Mouse (Mus musculus): ENCODE measurements around the gene Tinf2. TPM values are rescaled to one million over a fixed set of nuclear protein-coding genes. Genes with fewer than 3 reads are reported as not detected.

The Tinf2 gene
- total and polyA plus RNA-seq, 3 experiments = 10.2 to 35.8 (median 29.6) TPM

DNA sequence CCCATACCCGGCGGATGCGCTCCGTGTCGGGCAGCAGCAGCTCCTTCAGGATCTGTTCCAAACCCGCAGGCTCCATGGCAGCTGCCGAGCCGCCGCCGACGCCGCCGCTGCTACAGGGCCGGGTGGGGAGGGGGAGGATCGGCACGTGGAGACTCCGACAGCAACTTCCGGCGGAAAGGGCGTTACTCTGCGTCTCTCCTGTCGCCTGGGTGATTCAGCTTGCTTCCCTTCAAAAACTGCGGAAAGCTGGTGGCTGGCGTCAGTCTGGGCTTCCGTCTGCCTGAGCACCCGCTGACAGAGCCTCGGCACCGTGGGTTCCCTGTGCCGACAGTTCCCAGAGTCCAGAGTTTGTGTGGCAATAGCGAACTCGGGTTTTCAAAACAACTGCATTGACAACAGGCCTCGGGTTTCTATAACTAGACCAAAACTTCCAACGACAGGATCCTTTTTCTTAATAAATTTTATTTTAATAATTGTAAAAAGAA, 46.1 kb downstream of the Tinf2 start, which contains the start of gene Ipo4:
Gene Ipo4 (minus strand): TSS at position 435 of the 485 bp plus-strand sequence.
- peak; percentile 93 for DNase-seq

DNA sequence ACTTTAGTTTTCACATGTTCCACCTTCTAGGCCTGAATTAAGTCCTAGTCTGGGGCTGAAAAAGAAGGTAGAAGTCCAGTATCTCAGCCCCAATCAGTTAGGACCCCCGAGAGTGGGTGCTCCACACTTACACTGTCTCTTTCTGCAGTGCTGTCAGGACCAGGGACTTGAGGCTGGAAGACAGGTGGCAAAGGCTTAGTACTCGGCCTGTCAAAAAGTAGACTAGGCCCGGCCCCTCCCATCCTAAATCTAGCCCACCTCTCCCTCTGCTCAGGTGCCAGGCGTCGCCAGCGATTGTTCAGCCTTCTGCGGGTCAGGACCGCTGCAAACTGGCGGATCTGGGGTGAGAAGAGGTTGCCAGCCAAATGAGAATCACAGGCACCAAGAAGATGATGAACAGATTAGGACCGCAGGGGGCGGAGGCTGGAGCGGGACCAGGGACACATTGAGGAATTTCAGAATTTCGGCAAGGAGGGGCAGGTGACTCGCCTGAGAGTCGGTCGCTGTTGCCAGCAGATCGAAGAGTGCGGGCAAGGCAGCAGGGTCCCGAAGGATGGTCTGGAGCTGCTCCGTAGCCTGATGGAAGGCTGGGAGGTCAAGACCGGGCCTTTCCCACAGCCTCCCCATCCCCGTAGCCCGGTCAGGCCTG, 46.6 kb downstream of the Tinf2 start:
- DNase-seq = peak; percentile 71

DNA sequence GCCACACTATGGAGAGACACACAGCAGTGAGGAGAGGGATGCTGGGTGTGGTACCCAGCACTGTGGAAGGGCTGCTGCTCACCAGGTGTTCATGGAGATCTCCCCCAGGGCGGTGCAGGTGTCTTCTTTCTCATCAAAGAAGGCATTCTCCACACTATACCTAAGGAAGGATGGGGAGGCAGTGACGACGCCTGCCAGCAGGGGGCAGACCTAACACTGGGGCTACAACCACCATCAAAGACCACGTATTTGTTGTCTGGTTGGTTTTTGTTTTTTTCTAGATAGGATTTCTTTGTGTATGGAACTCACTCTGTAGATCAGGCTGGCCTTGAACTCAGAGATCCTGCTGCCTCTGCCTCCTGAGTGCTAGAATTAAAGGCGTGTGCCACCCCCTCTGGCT, 52.3 kb downstream of the Tinf2 start:
- peak; percentile 56 for DNase-seq

DNA sequence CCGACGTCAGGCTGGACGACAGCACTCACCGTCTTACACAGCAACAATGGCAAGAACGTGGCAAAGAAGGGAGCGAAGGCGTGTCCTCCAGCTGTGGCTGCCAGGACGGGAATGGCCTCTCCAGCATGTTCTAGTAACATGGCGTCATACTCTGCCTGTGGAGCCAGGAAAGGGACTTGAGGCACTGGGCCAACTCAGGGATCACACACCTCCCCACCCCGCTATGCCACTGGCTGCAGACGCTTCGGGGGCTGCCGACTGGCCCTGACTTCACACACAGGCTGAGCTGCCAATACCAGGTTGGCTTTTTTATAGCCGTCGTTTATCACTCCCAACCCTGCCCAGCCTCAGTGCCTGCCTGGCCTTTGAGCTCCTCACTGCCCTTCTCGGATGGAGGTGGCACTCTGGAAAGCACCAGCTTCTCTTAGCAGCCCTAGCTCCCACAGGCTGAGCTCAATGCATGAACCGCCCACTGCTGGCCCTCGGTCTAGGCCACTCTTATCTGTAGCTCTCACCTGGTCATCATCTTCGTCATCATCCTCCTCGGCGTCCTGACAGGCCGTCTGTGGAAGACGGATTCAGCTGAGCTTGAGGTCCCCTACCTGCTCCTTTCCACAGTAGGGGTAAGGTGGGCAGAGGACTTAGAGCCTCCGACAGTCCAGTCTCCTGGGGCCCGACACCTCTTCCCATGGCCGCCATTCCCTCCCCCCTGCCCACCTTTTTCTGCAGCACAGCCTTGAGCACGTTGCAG, 53.4 kb downstream of the Tinf2 start:
- no peak for DNase-seq

Other genes starting within 250 kb of the Tinf2 start
Only the 30 nearest of the 35 such genes appear.
- gene Cpne6, start 171.4 kb downstream of the Tinf2 start, total RNA-seq (2021) = not detected
- gene Cpne6, start 171.4 kb downstream of the Tinf2 start, polyA plus RNA-seq (2012; rRNA removed) = 0.13 and 0.33 TPM in 2 replicates
- gene Nrl, start 156.8 kb downstream of the Tinf2 start, total RNA-seq (2021) = not detected
- not detected in 2 replicates for gene Nrl, start 156.8 kb downstream of the Tinf2 start, polyA plus RNA-seq (2012; rRNA removed)
- gene Pck2, start 141.6 kb downstream of the Tinf2 start, total RNA-seq (2021) = 10 to 100 TPM; 21.3 to 28.6 TPM
- gene Pck2, start 141.6 kb downstream of the Tinf2 start, polyA plus RNA-seq (2012; rRNA removed) = 47.7 and 50.9 TPM in 2 replicates
- gene Dcaf11, start 121.8 kb downstream of the Tinf2 start, total RNA-seq (2021) = 100 to 1,000 TPM; 102 to 157 TPM
- 107 and 139 TPM in 2 replicates for gene Dcaf11, start 121.8 kb downstream of the Tinf2 start, polyA plus RNA-seq (2012; rRNA removed)
- 1 to 10 TPM in 1 of 2 experiments, not detected in 1; 1.2 TPM for gene A730061H03Rik, start 121.4 kb downstream of the Tinf2 start, total RNA-seq (2021)
- gene A730061H03Rik, start 121.4 kb downstream of the Tinf2 start, polyA plus RNA-seq (2012; rRNA removed) = 3.8 and 4.2 TPM in 2 replicates
- gene Fitm1, start 106.2 kb downstream of the Tinf2 start, total RNA-seq (2021) = 1 to 10 TPM in 1 of 2 experiments, under 1 TPM in 1; 0.41 to 1.5 TPM
- gene Fitm1, start 106.2 kb downstream of the Tinf2 start, polyA plus RNA-seq (2012; rRNA removed) = 3.8 and 5.6 TPM in 2 replicates
- 100 to 1,000 TPM; 207 to 360 TPM for gene Psme1, start 103.7 kb downstream of the Tinf2 start, total RNA-seq (2021)
- gene Psme1, start 103.7 kb downstream of the Tinf2 start, polyA plus RNA-seq (2012; rRNA removed) = 87.3 and 96.4 TPM in 2 replicates
- gene Emc9, start 96.5 kb downstream of the Tinf2 start, total RNA-seq (2021) = 10 to 100 TPM; 24.5 to 38.4 TPM
- 59.2 and 62.9 TPM in 2 replicates for gene Emc9, start 96.5 kb downstream of the Tinf2 start, polyA plus RNA-seq (2012; rRNA removed)
- 100 to 1,000 TPM; 329 to 332 TPM for gene Psme2, start 90.7 kb downstream of the Tinf2 start, total RNA-seq (2021)
- 49.2 and 65.1 TPM in 2 replicates for gene Psme2, start 90.7 kb downstream of the Tinf2 start, polyA plus RNA-seq (2012; rRNA removed)
- gene Rnf31, start 90.1 kb downstream of the Tinf2 start, total RNA-seq (2021) = 10 to 100 TPM; 30.8 to 36.6 TPM
- gene Rnf31, start 90.1 kb downstream of the Tinf2 start, polyA plus RNA-seq (2012; rRNA removed) = 37.2 and 38.9 TPM in 2 replicates
- 10 to 100 TPM; 18.0 to 23.6 TPM for gene Irf9, start 78.2 kb downstream of the Tinf2 start, total RNA-seq (2021)
- 76.9 and 100 TPM in 2 replicates for gene Irf9, start 78.2 kb downstream of the Tinf2 start, polyA plus RNA-seq (2012; rRNA removed)
- gene Rec8, start 63.8 kb downstream of the Tinf2 start, total RNA-seq (2021) = 10 to 100 TPM in 1 of 2 experiments, 1 to 10 TPM in 1; 7.5 to 10.4 TPM
- 15.9 and 18.4 TPM in 2 replicates for gene Rec8, start 63.8 kb downstream of the Tinf2 start, polyA plus RNA-seq (2012; rRNA removed)
- 100 to 1,000 TPM; 126 to 136 TPM for gene Ipo4, start 45.9 kb downstream of the Tinf2 start, total RNA-seq (2021)
- 86.6 and 132 TPM in 2 replicates for gene Ipo4, start 45.9 kb downstream of the Tinf2 start, polyA plus RNA-seq (2012; rRNA removed)
- gene Gm49378, start 43.9 kb downstream of the Tinf2 start, total RNA-seq (2021) = 1 to 10 TPM in 1 of 2 experiments, not detected in 1; 3.9 TPM
- 30.0 and 40.2 TPM in 2 replicates for gene Gm49378, start 43.9 kb downstream of the Tinf2 start, polyA plus RNA-seq (2012; rRNA removed)
- 10 to 100 TPM; 76.7 to 86.1 TPM for gene Tm9sf1, start 38.0 kb downstream of the Tinf2 start, total RNA-seq (2021)
- gene Tm9sf1, start 38.0 kb downstream of the Tinf2 start, polyA plus RNA-seq (2012; rRNA removed) = 128 and 151 TPM in 2 replicates
- gene Tssk4, start 31.6 kb downstream of the Tinf2 start, total RNA-seq (2021) = 1 to 10 TPM; 1.2 to 1.5 TPM
- gene Tssk4, start 31.6 kb downstream of the Tinf2 start, polyA plus RNA-seq (2012; rRNA removed) = 0.52 and 0.59 TPM in 2 replicates
- 10 to 100 TPM; 57.9 to 58.2 TPM for gene Mdp1, start 21.3 kb downstream of the Tinf2 start, total RNA-seq (2021)
- 13.8 and 17.9 TPM in 2 replicates for gene Mdp1, start 21.3 kb downstream of the Tinf2 start, polyA plus RNA-seq (2012; rRNA removed)
- 10 to 100 TPM; 23.1 to 28.5 TPM for gene Gmpr2, start 9.9 kb downstream of the Tinf2 start, total RNA-seq (2021)
- 10.0 and 12.4 TPM in 2 replicates for gene Gmpr2, start 9.9 kb downstream of the Tinf2 start, polyA plus RNA-seq (2012; rRNA removed)
- gene Nedd8, start 9.7 kb downstream of the Tinf2 start, total RNA-seq (2021) = 100 to 1,000 TPM; 352 to 392 TPM
- 214 and 281 TPM in 2 replicates for gene Nedd8, start 9.7 kb downstream of the Tinf2 start, polyA plus RNA-seq (2012; rRNA removed)
- under 1 TPM; 0.23 to 0.45 TPM for gene Tgm1, start 32.1 kb upstream of the Tinf2 start, total RNA-seq (2021)
- gene Tgm1, start 32.1 kb upstream of the Tinf2 start, polyA plus RNA-seq (2012; rRNA removed) = 0.27 and 0.28 TPM in 2 replicates
- 10 to 100 TPM; 20.2 to 20.4 TPM for gene Rabggta, start 40.4 kb upstream of the Tinf2 start, total RNA-seq (2021)
- 39.5 and 44.7 TPM in 2 replicates for gene Rabggta, start 40.4 kb upstream of the Tinf2 start, polyA plus RNA-seq (2012; rRNA removed)
- gene Dhrs1, start 63.9 kb upstream of the Tinf2 start, total RNA-seq (2021) = 10 to 100 TPM; 70.7 to 93.5 TPM
- gene Dhrs1, start 63.9 kb upstream of the Tinf2 start, polyA plus RNA-seq (2012; rRNA removed) = 49.6 and 68.1 TPM in 2 replicates
- 10 to 100 TPM; 17.6 to 17.7 TPM for gene Nop9, start 63.9 kb upstream of the Tinf2 start, total RNA-seq (2021)
- gene Nop9, start 63.9 kb upstream of the Tinf2 start, polyA plus RNA-seq (2012; rRNA removed) = 9.2 and 9.9 TPM in 2 replicates
- gene Cideb, start 76.6 kb upstream of the Tinf2 start, total RNA-seq (2021) = 1 to 10 TPM; 1.2 to 1.7 TPM
- gene Cideb, start 76.6 kb upstream of the Tinf2 start, polyA plus RNA-seq (2012; rRNA removed) = 0.70 and 0.74 TPM in 2 replicates
- under 1 TPM in 1 of 2 experiments, not detected in 1; 0.14 TPM for gene Ltb4r2, start 79.6 kb upstream of the Tinf2 start, total RNA-seq (2021)
- 0.39 TPM in 1 of 2 replicates, not detected in the other for gene Ltb4r2, start 79.6 kb upstream of the Tinf2 start, polyA plus RNA-seq (2012; rRNA removed)
- gene Ltb4r1, start 84.1 kb upstream of the Tinf2 start, total RNA-seq (2021) = under 1 TPM in 1 of 2 experiments, not detected in 1; 0.76 TPM
- 1.4 and 1.7 TPM in 2 replicates for gene Ltb4r1, start 84.1 kb upstream of the Tinf2 start, polyA plus RNA-seq (2012; rRNA removed)
- gene Adcy4, start 102.3 kb upstream of the Tinf2 start, total RNA-seq (2021) = 10 to 100 TPM in 1 of 2 experiments, 1 to 10 TPM in 1; 9.8 to 12.5 TPM
- 17.1 and 21.0 TPM in 2 replicates for gene Adcy4, start 102.3 kb upstream of the Tinf2 start, polyA plus RNA-seq (2012; rRNA removed)
- gene Ripk3, start 107.0 kb upstream of the Tinf2 start, total RNA-seq (2021) = 1 to 10 TPM; 3.3 to 3.7 TPM
- 6.2 and 6.4 TPM in 2 replicates for gene Ripk3, start 107.0 kb upstream of the Tinf2 start, polyA plus RNA-seq (2012; rRNA removed)
- gene Nfatc4, start 141.3 kb upstream of the Tinf2 start, total RNA-seq (2021) = 10 to 100 TPM; 17.9 to 21.9 TPM
- 50.5 and 58.1 TPM in 2 replicates for gene Nfatc4, start 141.3 kb upstream of the Tinf2 start, polyA plus RNA-seq (2012; rRNA removed)
- 10 to 100 TPM in 1 of 2 experiments, 1 to 10 TPM in 1; 7.2 to 16.1 TPM for gene Nynrin, start 172.2 kb upstream of the Tinf2 start, total RNA-seq (2021)
- 5.1 and 5.3 TPM in 2 replicates for gene Nynrin, start 172.2 kb upstream of the Tinf2 start, polyA plus RNA-seq (2012; rRNA removed)